Mouse (Mus musculus) layer of hippocampus, adult 11-12 months (tissue): ENCODE results near the gene Gpr27.

Experiments used
- DNase-seq: peaks from one replicate; pipeline ENCODE4 v3.0.0; 2022; ENCODE audit warnings: low spot score

Gene Gpr27

DNA sequence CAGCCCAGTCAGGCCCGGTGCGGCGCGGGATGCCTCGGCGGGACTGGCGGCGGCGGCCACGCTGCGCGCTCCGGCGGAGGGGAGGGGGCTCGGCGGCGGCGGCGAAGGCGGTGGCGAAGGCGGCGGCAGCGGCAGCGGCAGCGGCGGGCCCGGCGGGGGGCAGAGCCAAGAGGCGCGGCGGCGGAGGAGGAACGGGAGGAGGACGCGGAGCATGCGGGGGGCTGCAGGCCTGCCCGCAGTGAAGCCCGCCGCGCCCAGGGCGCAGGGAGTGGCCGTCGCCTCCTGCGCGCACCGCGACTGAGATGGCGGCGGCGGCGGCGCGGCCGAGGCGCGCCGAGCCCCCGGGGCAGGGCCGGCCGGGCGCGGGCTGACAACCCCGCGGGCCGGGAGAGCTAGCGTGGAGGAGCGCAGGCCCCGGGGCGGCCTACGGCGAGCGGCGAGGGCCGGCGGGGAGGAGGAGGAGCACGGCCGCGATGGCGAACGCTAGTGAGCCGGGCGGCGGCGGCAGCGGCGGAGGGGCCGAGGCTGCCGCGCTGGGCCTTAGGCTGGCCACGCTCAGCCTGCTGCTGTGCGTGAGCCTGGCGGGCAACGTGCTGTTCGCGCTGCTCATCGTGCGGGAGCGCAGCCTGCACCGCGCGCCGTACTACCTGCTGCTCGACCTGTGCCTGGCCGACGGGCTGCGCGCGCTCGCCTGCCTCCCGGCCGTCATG, at the start of gene Gpr27:
Gpr27 (plus strand) TSS at position 474 of the 710 bp plus-strand sequence.
- peak; percentile 43 for DNase-seq

DNA sequence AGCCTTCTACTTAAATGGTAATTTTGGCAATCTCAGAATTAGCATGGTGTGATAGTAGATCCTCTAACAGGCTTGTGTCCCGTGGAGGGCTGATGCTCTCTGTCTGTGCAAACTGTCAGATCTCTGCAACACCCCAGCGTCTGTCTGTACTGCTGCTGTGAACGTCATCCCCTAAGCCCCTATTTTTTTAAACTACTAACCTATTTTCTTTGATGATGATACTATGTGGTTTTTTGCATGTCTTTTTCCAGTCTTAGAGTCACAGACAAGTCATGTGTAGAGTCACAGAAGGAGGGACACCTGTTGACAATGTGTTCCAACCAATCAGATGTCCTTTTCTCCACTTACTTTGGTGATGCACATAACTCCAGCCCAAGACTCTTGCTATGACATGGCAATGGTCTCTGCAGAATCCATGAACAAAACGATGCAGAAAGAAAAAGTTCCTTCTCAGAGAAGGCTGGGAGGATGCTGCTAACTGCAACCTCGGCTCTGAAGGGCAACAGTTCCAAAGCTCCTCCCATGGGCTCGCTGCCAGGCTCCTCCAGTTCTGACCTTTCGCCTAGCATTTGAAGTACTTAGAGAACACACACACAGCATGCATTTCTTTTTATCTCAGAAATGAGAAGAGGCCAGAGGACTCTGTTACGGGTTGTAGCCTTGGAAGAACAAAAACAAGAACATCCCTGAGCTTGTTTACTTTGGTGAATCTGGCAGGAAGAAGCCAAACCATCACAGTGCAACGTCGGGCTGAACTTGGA, 48.9 kb upstream of the Gpr27 start:
- DNase-seq, result no peak

DNA sequence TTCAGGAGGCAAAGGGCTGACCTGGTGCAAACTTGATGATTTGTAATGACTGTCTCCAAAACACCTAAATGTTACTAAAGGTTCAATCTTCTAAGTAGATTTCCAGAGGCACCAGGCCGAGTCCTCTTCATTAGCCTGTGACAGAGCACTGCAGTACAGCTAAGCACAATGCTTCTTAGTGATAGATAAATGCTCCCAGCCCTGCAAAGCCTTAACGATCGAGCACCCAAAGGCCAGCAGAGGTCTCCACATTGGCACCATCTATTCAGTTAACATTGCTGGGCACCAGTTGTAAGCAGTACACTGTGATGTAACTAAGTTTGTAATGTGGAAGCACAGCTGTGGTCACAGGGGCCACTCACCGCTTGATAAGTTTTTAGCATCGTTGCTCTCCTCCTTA, 48.1 kb upstream of the Gpr27 start:
- no peak for DNase-seq

DNA sequence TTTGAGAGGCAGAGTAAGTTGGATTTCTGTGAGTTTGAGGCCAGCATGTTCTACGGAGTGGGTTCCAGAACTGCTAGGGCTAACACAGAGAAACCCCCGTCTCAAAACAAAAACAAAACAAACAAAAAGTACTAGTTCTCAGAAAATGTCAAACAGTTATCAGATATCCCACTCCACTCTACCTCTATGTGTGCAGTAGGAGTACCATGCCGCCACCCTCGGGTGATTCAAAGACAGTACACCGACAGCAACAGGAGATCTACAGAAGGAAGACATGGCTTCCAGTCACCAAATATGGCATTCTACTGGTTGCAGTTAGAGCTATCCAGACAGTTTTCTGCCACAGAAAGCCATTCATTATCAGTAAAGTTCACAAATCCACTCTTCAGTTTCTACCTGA, 47.6 kb upstream of the Gpr27 start:
- no peak for DNase-seq

DNA sequence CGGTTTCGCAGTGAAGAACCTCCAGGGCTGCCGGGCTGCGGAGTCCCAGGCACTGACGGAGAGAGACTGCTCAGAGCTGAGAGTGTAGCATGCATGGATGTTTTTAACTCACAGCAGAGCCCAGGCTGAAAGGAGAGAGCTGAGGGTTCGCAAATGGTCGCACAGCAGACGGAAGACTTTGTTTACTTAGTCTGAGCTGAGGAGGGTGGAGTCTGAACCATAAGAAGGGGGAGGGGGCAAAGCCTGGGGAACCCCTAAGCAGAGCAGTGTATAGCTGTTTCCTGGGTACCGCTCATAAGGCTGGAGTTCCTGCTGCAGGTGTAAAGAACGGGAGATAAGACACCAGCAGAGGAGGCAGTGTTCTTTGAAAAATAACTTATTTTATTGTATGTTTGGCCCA, 46.1 kb upstream of the Gpr27 start:
- DNase-seq, result no peak

DNA sequence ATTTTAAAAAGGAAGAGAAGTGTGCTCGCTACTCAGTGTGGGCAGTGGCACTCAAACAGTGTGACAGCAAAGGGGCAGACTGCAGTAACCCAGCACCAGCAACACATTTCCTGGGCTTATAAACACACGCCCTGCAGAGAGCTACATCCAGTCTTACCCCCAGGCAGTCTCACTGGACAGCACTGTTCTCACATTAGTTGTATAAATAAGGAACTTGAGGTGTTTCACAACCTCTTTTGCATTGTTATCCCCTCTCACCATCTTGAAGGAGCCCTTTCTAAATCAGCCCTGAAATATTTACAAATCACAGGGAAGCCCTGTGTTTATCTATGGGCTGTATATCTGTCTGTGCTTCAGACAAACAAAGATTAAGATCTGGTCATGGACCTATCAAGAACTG, 43.2 kb upstream of the Gpr27 start:
- DNase-seq, result no peak

DNA sequence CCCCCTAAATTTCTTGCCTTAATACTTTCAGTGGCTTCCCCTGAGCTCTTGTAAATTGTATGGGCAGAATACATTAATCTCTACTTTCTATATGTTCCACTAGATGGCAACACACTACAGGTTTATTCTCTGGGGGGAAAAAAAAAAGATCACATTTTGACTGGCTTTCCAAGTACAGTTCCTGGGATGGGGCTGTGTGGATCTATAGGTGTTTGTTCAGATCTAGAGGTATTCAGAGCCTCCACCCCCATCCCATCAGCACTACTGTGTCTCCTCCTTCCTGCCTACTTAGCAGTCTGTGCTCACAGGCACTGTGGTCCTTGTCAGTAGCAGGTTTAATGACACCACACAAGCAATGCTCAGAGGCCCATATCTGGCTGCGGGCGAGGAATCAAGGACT, 40.1 kb upstream of the Gpr27 start:
- no peak for DNase-seq

DNA sequence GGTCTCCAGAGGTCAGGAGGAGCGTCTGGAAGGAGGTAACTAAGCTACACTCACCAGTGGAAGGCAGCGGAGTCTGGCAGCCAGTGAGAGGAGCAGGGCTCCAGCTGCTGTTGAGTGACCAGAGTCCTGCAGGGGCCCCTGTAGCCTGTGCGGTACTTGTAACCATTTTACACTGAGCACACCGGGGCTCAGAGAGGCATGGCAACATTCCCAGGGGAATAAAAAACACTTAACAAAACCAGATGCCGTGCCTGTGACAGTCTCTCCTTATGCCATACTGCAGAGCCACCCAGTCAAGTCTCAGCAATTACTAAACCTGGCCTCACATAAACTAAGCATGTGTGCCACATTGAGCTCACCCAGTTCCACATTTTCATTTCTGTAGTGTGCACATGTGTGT, 38.1 kb upstream of the Gpr27 start:
- no peak for DNase-seq

DNA sequence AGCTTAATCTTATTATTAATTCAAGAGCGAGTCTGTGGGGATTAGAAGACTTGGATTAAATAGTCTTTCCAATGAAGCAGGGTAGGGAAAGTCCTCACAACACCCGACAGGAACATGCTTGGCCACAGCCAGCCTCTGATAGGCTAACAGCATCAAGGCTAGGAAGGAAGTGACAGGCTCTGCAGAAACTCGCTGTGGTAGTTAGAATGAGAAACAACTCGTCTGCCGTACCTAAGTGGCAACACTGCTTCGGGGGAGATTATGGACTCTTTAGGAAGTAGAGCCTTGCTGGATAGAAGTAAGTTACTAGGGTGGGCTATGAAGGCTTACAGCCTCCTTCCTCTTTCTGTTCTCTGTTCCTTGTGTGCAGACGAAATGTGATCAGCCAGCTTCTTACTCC, 37.0 kb upstream of the Gpr27 start:
- no peak for DNase-seq

DNA sequence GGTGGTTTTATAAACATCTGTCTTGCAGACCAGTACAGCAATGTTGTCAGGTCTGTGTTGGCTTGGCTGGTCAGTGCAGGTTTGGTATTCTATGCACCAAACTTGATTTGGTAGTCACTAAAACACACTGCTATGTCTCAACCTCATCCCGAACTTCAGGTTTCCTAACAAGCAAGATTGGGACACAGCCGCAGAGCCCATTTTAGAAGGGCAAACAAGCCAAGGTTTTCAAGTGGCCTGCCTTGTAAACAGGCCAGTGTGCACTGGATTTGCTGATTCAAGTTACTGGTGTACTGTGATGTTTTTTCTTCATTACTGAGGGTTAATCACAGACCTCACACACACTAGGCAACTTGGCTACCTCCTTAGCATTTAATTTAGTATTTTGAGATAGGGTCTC, 36.4 kb upstream of the Gpr27 start:
- DNase-seq, result no peak

DNA sequence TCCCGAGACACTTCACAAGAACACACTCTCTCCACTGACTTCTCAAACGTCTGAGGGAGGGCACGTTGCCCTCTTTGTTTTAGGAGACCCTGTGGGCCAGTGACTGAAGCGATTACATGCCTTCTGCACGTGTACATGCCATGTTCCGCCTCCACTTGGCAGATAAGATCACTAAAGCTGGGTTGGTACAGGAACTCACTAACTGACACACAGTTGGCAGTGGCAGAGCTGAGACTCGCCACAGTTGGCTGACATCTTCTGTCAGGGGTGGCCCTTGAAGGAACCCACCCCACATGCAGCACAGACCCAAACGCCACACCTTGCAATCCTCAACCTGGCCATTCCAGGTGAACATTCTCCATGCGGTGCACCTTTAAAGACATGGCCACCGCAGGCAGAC, 33.9 kb upstream of the Gpr27 start:
- no peak for DNase-seq

DNA sequence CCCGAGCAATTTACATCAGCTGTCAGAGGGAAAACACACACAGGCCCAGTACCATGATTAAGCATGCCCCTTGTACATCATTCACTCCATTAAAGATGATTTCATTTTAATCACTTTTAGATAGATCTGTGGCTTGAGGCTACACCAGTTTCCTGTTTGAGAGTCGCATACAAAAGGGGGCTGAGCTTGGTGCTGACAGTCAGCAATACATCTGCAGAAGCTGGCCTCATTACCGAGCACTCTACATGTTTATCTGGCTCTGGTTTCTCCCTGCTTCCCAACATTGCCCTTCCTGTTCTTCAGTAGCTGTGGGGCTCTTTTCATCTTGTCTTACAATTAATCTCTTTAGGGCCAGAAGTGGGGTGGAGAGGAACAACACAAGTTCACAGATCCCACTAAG, 32.0 kb upstream of the Gpr27 start:
- no peak for DNase-seq

DNA sequence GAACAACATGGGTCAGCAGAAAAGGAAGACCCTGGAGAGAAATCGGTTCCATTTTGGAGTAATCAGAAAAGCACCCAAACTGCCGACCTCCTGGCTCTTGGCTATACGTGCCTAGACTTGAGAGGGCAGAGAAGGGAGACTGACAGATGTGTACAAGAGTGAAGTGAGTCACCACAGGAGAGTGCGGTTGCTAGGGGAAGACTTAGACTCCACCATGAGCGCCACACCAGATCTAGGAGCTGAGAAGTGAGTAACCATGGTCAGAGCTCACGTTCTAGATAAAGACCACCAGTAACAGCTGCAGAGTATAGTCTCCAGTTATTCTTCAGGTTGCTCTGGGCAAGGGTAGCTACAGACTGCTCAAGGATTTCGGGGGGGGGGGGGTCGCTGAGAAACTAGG, 29.2 kb upstream of the Gpr27 start:
- DNase-seq, result no peak

DNA sequence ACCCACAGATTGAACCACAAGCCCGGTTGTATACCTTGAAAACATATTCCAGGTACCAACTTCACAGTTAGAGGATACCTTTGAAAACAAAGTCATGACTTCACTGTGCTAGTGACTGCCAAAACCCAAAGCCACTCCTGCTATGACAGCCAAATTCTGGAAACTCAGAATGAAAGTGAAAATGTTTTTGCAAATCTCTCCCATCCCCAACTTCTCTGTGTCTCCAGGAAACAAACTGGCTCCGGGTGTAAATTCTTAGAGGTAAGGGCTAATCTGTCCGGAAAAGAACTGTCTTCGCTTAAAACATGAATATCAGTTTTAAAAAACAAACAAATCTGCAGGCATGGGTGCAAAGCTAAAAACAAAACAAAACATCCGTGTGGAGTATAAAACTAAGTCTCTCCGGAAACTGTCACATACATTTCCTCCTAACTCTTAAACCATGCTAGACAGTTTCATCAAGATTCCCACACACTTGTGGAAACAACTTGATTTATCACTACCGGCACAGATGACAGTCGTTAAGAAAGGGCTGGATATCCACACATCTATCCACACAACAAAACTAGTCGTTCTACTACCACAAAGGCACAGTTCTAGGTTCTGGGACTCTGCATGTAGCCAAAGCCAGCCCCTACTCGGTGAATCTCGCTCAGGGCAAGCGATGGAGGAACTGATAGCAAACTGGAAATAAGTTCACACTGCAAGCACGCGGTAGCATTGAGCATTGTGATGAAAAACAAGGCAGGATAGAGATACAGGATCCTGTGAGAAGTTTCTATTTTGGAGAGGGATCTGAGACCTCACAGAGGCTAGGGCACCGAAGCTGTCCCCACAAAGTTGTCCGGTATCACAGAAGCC, 26.8 kb upstream of the Gpr27 start:
- DNase-seq, result no peak

DNA sequence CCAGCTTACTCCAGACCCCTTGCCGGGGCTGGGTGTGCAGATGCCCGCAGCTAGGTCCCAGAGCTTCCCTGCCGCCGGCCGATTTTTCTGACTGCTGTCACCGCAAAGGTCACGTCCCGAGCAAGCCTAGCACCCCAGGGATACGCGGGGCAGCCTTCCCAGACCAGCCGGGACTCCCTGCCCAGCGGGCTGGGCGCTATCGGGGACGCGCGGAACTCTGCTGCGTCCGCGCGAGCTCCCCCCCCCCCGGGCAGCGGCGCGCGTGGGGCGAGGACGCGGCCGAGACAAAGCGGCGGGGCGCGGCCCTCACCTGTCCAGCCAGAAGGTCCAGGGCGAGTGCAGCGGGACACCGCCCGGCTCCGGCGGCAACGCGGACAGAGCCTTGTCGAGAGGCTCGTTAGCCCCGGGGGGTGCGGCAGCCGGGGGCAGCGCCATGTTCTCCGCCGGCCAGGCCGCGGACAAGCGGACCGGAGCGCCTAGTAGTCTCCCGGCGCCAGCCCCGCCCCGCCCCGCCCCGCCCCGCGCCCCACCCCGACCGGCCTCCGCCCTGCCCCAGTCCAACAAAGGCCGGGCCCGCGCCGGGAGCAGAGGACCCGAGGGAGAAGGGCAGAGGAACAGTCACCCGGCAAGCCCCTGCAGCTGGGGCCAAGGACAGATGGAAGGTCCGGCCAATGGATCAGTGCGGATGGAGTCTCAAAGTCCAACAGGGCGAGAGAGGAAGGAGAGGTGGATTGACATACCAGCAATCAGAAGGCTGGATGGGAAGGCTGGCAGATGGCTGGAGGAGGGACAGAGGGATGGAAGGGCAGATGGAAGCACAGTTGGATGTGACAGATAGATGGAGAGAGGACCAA, 25.9 kb upstream of the Gpr27 start, which contains the start of the genes Eif4e3 and Gm20696:
Eif4e3 (minus strand) TSS at position 454 of the 854 bp plus-strand sequence.
Gm20696 (minus strand) TSS at position 480 of the 854 bp plus-strand sequence.
- peak; percentile 35 for DNase-seq

DNA sequence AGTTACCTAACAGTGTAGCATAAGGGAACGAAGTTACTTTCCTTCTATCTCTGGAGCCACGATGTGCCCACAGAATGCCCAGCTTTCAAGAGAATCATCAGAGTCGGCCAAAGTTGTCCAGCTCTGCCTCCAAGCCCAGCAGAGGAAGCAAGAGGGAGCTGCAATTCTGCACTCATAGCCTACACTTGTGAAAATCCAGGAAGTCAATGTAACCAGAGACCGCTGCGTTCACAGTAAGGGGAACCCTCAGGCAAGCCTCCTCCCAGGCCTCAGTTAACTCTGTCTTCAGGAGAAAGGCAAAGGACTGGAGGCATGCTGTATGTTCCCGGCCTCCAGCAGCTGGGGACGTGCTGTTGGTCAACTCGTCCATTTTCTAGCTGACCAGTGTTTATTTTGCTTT, 25.2 kb upstream of the Gpr27 start:
- no peak for DNase-seq

DNA sequence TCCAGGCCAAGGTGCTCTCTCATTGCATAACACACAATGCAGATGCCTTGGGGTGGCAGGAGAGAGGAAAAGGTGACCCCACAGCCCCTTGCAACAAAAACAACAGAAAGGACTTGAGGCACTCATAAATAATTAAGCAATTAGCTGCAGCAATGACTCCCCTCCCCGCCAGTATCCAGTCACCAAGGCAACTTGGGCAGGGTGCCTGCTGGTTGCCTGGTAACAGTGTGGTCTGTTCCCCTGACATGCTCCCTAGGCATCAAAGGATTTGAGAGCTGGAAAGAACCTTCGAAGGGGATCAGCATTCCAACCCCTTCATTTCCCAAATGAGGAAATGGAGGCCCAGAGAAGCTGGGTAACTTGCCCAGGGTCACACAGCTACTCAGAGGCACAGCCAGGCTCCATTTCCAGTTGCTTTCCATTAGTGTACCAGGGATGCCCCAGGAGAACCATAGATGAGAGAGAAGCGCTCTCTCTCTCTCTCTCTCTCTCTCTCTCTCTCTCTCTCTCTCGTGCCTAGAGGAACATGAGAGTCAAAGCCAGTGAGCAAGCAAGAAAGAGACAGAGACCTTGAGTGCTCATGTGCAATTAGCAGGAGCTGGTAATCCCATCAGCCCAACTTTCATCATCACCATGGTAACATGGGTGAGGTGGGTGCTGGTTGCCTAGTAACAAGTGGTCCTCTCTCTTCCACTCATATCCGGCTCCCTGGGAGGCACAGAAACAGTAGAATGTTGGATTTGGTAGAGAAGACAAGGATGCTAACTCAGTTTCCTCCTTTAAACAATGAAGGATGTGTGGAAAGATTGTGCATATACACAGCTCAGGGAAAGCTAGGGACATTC, 22.8 kb upstream of the Gpr27 start:
- peak; percentile 86 for DNase-seq

DNA sequence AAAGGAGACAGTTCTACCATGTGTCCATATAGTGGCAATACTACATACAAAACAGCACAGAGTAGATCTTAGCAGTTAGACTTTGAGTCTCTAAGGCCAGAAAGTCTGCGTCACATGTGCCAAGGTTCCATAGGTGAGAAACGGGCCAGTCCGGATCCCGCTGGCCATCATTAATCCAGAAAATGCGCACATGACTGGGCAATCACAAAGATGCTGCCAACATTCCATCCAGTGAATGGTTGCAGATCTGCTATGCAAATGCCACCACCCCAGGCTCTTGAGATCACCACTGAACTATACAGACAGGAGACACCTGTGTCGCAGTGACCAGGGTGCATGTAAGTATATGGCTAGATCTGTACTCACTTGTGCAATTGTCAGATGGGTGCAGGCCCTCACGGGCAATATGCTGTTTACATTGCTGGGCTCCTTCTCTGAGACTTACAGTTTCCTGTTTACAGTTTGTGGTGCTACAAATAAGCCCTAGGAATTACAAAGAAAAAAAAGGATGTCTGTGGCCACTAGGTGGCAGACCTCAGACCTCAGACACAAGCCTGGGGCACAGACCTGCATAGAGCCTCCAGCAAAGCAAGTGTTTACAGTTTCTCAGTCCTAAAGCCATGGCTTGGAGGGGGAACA, 21.9 kb upstream of the Gpr27 start:
- peak; percentile 79 for DNase-seq

DNA sequence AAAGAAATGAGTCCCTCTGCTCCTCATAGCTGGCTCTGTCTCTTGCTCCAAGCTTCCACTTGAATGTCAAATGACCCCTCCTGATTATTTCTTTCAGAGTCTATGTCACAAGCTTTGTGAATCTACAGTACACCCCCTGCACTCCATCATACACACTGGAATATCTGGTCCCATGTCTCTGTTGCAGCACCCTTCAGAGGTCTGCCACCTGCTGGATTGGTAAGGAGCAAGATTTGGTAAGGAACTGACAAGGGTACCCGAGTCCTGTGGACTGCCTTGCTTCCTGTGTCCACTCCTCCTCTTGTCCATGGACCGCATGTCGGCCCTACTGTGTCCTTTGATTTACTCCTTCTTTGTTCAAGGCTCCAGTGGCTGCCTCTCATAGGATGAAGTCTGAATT, 20.7 kb upstream of the Gpr27 start:
- DNase-seq, result no peak

DNA sequence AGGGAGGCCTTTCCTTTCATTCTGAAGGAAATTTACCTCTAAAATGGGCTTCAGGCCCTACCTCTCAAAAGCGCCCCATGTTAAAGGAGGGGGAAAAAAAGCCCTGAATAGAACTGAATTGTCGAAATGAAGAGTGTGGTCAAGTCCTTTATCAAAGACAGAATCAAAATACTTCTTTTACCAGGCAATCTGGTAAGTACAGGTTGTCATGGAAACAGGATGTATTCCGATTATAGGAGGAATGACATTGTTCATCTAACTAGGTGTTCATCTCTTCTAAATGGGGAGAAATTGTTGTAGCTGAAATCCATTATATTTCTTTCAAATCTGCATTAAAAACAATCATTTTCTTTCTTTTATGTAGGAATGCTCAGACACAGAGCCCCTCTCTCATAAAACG, 18.0 kb upstream of the Gpr27 start:
- no peak for DNase-seq
